Mouse (Mus musculus) hindbrain, embryonic 16.5 days (tissue): ENCODE measurements around the gene Slu7. TPM values are rescaled to one million over a fixed set of nuclear protein-coding genes. Genes with fewer than 3 reads are reported as not detected.

Experiments
- ATAC-seq: fragments of 200-750 bp; cut with Nextera tagmentation; 2 replicates; pipeline ENCODE4 v1.8.0; 2017; ENCODE audit warnings: moderate TSS enrichment, moderate library complexity
- H3K27ac ChIP-seq: fragments of 300-500 bp; sonication (generic); 2 replicates; pipeline ENCODE4 v1.5.1; 2014; ENCODE audit warnings: low read depth, mild to moderate bottlenecking, control low read depth, low read length, moderate library complexity
- H3K27me3 ChIP-seq: fragments of 300-500 bp; sonication (generic); replicated peaks from 2 replicates; pipeline ENCODE4 v1.6.1; 2014; ENCODE audit warnings: low read length; ENCODE audit not compliant: control insufficient read depth, insufficient read depth
- H3K36me3 ChIP-seq: fragments of 300-500 bp; sonication (generic); 2 replicates; pipeline ENCODE4 v1.6.1; 2014; ENCODE audit warnings: mild to moderate bottlenecking, low read length, moderate library complexity, mixed read lengths; ENCODE audit not compliant: control insufficient read depth, insufficient read depth
- H3K4me1 ChIP-seq: fragments of 300-500 bp; sonication (generic); 2 replicates; pipeline ENCODE4 v1.6.1; 2014; ENCODE audit warnings: low read depth, low read length; ENCODE audit not compliant: control insufficient read depth, insufficient read depth
- H3K4me2 ChIP-seq: fragments of 300-500 bp; sonication (generic); 2 replicates; pipeline ENCODE4 v1.6.1; 2014; ENCODE audit warnings: mild to moderate bottlenecking, low read length, control low read depth, moderate library complexity
- H3K4me3 ChIP-seq: fragments of 300-500 bp; sonication (generic); 2 replicates; pipeline ENCODE4 v1.5.1; 2014; ENCODE audit warnings: mild to moderate bottlenecking, low read length, control low read depth, moderate library complexity
- H3K9ac ChIP-seq: fragments of 300-500 bp; sonication (generic); 2 replicates; pipeline ENCODE4 v1.6.1; 2014; ENCODE audit warnings: low read depth, mild to moderate bottlenecking, control low read depth, low read length, moderate library complexity
- H3K9me3 ChIP-seq: fragments of 300-500 bp; sonication (generic); 2 replicates; pipeline ENCODE4 v1.6.1; 2014; ENCODE audit warnings: mild to moderate bottlenecking, low read length, moderate library complexity; ENCODE audit not compliant: control insufficient read depth
- WGBS: fragments of 180-500 bp; shearing (Covaris S2); extraction: QIAGEN DNeasy Blood & Tissue Kit; methylation state at CpG from one replicate; pipeline ENCODE4 v1.1.7; 2014; 5-methylcytosine and 5-hydroxymethylcytosine counted together
- polyA plus RNA-seq: library from polyadenylated mRNA; unstranded; fragments of >200 nt; fragmentation: Nextera tagmentation; extraction: Ambion mirVana; gene quantifications from 2 replicates; pipeline ENCODE4 v1.2.1, GENCODE M21; 2015

Slu7 gene
- polyA plus RNA-seq, 1 experiment from 2014 or later: 55.2 TPM

DNA sequence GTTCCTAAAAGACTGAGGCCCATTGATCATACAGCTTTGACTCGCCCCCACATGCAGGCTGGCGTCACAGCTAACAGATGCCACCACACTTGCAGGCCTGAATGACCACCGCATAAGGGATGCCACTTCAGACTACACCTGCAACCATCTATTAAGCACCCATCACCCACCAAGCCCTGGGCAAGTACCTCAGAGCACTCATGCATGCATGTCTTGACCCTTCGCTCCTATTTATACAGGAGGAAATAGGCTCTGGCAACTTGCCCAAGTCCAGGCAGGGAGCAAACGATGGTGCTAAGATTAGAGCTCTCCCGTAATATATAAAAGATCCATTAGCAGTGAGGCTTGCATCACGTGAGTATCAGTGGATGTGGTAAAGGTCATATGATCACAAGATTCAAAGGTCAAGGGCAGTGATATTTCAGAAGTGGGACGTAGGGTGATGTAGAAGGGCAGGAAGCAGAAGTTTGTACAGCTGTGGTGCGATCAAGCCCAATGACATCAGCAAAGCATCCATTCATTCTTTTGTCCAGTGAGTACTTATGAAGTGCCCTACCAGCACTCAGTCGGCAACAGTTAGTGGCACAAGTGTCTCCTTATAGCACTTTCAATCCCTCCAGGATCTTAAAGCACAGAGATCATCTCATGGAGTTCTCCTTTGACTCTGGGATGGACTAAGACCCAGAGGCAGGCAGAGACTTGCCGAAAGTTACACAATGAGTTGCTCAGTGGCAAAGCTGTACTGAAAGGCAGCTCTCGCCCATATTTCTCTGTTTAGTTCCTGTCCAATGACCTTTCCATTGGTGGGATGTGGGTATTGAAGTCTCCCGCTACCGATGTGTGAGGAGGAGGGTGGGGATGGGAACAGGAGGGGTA, 38.2 kb upstream of the Slu7 start:
- no peaks in the 10 kb centered on the region for H3K36me3 ChIP-seq
- H3K9ac ChIP-seq: no peak overlapping the region
- H3K27ac ChIP-seq: no peak overlapping the region
- H3K4me3 ChIP-seq: no peak overlapping the region
- no peaks in the 10 kb centered on the region for H3K4me1 ChIP-seq
- ATAC-seq: no peak
- WGBS: 83% methylated on average over 14 of the region's 14 CpGs
- no peak overlapping the region for H3K4me2 ChIP-seq
- H3K27me3 ChIP-seq: no peaks in the 10 kb centered on the region
- H3K9me3 ChIP-seq: no peaks in the 10 kb centered on the region

DNA sequence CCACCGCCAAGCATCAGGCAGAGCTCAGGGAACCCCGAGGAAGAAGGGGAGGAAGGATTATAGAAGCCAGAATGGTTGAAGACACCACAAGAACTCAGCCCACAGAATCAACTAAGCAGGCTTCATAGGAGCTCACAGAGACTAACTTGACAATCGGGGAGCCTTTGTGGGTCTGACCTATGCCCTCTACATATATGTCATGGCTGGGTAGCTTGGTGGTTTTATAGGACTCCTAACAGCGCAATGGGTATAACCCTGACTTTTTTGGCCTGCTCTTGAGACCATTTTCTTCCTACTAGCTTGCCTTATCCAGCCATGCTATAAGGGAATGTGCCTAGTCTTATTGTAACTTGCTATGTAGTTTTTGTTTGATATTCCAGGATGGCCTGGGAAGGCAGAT, 37.3 kb upstream of the Slu7 start:
- no peaks in the 10 kb centered on the region for H3K27me3 ChIP-seq
- WGBS: 83% methylated on average over 4 of the region's 4 CpGs
- no peak overlapping the region for H3K27ac ChIP-seq
- H3K4me3 ChIP-seq: no peak overlapping the region
- no peaks in the 10 kb centered on the region for H3K36me3 ChIP-seq
- no peak overlapping the region for H3K4me2 ChIP-seq
- ATAC-seq: no peak
- H3K9me3 ChIP-seq: no peaks in the 10 kb centered on the region
- no peaks in the 10 kb centered on the region for H3K4me1 ChIP-seq
- no peak overlapping the region for H3K9ac ChIP-seq

GRCm38 (mm10) chr11:43396672-43397071, 36.9 kb upstream of the Slu7 start:
- Histone ChIP-seq H3K4me2 (no peak overlapping the region), H3K27me3 (no peaks in the 10 kb centered on the region), H3K4me1 (no peaks in the 10 kb centered on the region), H3K9ac (no peak overlapping the region), H3K4me3 (no peak overlapping the region), H3K27ac (no peak overlapping the region), H3K9me3 (no peaks in the 10 kb centered on the region), H3K36me3 (no peaks in the 10 kb centered on the region)
- WGBS: 61% methylated on average over 7 of the region's 7 CpGs
- no peak for ATAC-seq

- Histone ChIP-seq H3K9ac (no peak overlapping the region), H3K27ac (no peak overlapping the region), H3K4me2 (no peak overlapping the region), H3K27me3 (no peaks in the 10 kb centered on the region), H3K9me3 (peaks cover under 1% of the 10 kb centered on the region; the same call in 1 of the 2 replicates), H3K36me3 (no peaks in the 10 kb centered on the region), H3K4me3 (no peak overlapping the region), H3K4me1 (no peaks in the 10 kb centered on the region)
- 51% methylated on average over 4 of the region's 4 CpGs for WGBS
- no peak for ATAC-seq
Measured at GRCm38 (mm10) chr11:43399297-43399696, 34.2 kb upstream of the Slu7 start.

- H3K27me3 ChIP-seq: no peaks in the 10 kb centered on the region
- no peak for ATAC-seq
- WGBS: 92% methylated on average over 1 of the region's 1 CpGs
- no peak overlapping the region for H3K27ac ChIP-seq
- H3K4me2 ChIP-seq: no peak overlapping the region
- H3K36me3 ChIP-seq: no peaks in the 10 kb centered on the region
- no peak overlapping the region for H3K4me3 ChIP-seq
- no peaks in the 10 kb centered on the region for H3K4me1 ChIP-seq
- no peak overlapping the region for H3K9ac ChIP-seq
- H3K9me3 ChIP-seq: peaks cover 6% of the 10 kb centered on the region
Measured at GRCm38 (mm10) chr11:43400131-43400530, 33.4 kb upstream of the Slu7 start.

DNA sequence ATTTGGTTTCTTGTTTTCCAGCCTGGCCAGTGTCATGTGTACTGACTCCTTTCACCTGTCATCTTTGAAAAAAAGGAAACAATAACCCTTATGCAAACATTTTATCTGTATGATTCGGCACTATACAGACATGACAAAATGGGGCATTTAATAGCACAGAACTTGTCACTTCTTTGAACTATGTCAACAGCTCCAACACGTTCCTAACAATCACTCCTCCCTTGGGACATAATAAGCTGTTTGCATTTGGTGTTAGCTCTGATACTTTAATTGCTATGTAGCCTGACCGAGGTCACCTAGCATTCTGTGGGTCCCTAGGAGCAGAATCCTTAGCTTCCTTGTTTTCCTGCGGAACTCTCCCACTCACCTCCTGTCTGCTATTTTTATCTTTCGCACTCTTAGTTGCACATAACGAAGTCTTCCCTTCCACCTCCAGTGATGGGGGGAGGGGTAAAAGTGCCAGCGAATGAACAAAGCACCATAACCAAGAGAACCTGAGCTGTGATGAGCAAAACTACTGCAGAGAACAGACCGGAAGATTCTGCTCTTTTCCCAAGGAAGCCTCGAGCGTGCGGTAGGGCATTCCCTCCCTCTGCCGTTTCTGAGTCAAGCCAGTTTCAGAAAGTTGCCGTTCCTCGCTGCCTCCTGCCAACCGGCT, 29.3 kb upstream of the Slu7 start:
- H3K9me3 ChIP-seq: peaks cover 6% of the 10 kb centered on the region
- no peaks in the 10 kb centered on the region for H3K27me3 ChIP-seq
- no peaks in the 10 kb centered on the region for H3K36me3 ChIP-seq
- ATAC-seq: no peak
- no peak overlapping the region for H3K4me3 ChIP-seq
- H3K4me2 ChIP-seq: no peak overlapping the region
- no peak overlapping the region for H3K9ac ChIP-seq
- 89% methylated on average over 15 of the region's 15 CpGs for WGBS
- no peak overlapping the region for H3K27ac ChIP-seq
- H3K4me1 ChIP-seq: no peaks in the 10 kb centered on the region

DNA sequence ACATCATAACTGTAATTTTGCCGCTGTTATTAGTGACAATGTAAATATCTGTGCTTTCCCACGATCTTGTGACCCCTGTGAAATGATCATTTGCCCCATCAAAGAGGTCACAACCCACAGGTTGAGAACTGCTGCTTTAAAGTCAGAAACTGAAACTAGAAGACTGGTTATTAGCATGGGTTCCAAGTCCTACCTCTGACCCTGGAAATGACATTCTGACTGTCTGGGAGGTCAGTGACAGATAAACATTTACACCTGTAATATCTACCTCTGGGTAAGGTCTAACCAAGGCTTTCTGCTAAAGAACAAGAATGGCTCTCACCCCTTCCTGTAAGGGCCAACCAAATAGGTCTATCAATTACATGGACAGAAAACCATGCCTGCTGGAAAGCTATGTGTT, 24.7 kb upstream of the Slu7 start:
- ATAC-seq: no peak
- 86% methylated on average over 2 of the region's 2 CpGs for WGBS
- H3K9me3 ChIP-seq: peaks cover 6% of the 10 kb centered on the region
- no peak overlapping the region for H3K4me3 ChIP-seq
- H3K27ac ChIP-seq: no peak overlapping the region
- no peak overlapping the region for H3K4me2 ChIP-seq
- no peaks in the 10 kb centered on the region for H3K4me1 ChIP-seq
- H3K9ac ChIP-seq: no peak overlapping the region
- no peaks in the 10 kb centered on the region for H3K27me3 ChIP-seq
- H3K36me3 ChIP-seq: no peaks in the 10 kb centered on the region

- H3K27me3 ChIP-seq: no peaks in the 10 kb centered on the region
- 79% methylated on average over 7 of the region's 7 CpGs for WGBS
- H3K36me3 ChIP-seq: no peaks in the 10 kb centered on the region
- no peak overlapping the region for H3K4me2 ChIP-seq
- no peak overlapping the region for H3K27ac ChIP-seq
- no peak overlapping the region for H3K4me3 ChIP-seq
- H3K9me3 ChIP-seq: no peaks in the 10 kb centered on the region
- H3K9ac ChIP-seq: no peak overlapping the region
- no peaks in the 10 kb centered on the region for H3K4me1 ChIP-seq
- no peak for ATAC-seq
Measured at GRCm38 (mm10) chr11:43410291-43410690, 23.3 kb upstream of the Slu7 start.

DNA sequence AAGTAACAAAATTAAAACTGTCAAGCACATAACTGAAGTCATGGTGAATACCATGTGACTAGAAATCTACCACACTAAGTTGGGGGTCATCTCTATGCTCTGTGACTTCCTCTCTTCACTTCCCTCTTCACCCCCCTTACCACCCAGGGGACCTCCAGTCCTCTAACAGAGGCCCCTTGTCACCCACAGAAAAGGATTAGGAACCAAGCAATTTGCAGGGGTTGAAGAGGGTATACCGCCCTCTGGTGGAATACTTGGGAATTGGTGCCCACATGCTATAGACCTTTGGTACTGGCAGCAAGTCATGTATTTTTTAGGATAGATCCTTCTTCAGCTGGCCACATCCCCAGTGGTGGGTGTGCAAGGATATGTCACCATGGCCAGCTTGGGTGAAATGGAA, 22.1 kb upstream of the Slu7 start:
- Histone ChIP-seq H3K4me3 (no peak overlapping the region), H3K4me1 (no peaks in the 10 kb centered on the region), H3K27ac (no peak overlapping the region), H3K9me3 (no peaks in the 10 kb centered on the region), H3K27me3 (no peaks in the 10 kb centered on the region), H3K4me2 (no peak overlapping the region), H3K36me3 (no peaks in the 10 kb centered on the region), H3K9ac (no peak overlapping the region)
- 0% methylated on average over 1 of the region's 1 CpGs for WGBS
- peak; percentile 40; the same call in 1 of the 2 replicates for ATAC-seq
